Mouse (Mus musculus): ENCODE measurements around the gene Gm17334. TPM values are rescaled to one million over a fixed set of nuclear protein-coding genes. Genes with fewer than 3 reads are reported as not detected.

Gene Gm17334
- 1 to 10 TPM in 1 of 2 experiments, under 1 TPM in 1; 0.99 to 1.9 TPM for total RNA-seq (2021)
- long read RNA-seq, partial matches to known transcripts: 0 of 1 reads
- long read RNA-seq, other reads (novel, unspliced or antisense): 0 of 1 reads

DNA sequence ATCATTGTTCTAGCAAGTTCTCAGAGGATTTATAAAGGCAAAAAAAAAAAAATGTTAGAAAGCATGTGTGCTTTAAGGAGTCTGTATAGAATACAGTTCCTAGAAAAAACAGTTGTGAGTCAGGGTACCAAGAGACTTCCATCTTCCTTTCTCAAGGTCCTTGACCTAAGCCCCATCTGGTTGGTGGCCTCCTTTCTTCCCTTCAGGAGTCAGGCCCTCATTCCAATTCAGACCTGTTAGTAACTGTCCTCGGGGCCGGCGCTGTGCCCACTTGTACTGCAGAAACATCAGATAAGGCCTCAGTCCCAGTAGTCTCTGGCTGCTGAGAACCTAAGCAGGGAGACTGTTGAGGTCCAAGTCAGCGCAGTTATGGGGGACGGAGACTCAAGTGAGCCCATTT lies at the start of gene Gm17334:
TSS of gene Gm17334 (minus strand) at position 101 of the 400 bp plus-strand sequence.
- DNase-seq (ENCODE audit: low spot score in 2 of 2): no peak

DNA sequence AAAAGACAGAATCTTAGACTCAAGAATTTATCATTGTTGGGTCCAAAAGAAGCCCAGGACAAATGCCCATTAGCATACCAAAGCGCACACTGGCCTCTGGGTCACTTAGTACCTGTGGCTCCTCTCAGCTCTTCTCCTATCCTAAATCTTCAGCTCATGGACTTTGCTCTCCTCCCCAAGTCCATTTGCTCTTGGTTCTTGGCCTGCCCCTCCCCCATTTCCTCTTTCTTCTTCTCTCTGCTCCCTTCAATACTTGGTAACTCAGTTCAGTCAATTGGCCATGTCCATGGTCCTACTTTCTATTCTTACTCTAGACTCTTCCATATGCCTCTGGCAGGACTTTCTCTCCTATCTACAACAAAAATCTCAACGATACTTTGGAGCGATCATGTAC lies 49.0 kb upstream of the Gm17334 start:
- no peak for DNase-seq (ENCODE audit: low spot score in 2 of 2)

DNA sequence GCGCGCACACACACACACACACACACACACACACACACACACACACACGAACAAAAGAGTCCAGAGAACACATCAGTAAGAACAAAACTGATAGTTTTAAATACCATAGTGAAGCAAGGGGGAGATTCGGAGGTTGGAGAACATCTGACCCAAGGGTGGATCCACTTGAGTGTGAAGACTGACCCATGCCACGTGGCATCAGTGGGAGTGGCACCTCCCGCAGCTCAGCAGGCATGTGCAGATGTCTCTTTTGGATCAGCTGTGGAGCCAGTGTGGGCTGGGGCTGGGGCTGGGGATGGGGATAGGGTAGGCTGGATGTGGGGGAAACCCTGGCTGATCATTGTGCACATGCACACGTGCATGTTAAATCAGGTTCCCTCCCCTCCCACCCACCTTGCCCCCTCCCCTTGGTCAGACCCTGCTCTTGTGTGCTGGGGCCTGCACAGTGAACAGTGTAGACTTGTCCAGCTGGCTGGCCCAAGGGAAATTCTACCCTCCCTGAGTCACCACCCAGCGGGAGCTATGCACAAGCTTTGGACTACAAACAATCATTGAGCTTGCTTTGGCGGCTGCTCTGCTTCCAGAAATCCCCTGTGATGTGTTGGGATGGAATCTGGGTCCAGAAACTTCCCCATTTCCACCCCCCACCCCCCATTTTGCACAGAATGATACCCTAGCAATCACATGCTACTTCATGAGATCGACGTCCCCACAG lies 48.4 kb upstream of the Gm17334 start:
- DNase-seq (ENCODE audit: low spot score in 2 of 2): no peak

DNA sequence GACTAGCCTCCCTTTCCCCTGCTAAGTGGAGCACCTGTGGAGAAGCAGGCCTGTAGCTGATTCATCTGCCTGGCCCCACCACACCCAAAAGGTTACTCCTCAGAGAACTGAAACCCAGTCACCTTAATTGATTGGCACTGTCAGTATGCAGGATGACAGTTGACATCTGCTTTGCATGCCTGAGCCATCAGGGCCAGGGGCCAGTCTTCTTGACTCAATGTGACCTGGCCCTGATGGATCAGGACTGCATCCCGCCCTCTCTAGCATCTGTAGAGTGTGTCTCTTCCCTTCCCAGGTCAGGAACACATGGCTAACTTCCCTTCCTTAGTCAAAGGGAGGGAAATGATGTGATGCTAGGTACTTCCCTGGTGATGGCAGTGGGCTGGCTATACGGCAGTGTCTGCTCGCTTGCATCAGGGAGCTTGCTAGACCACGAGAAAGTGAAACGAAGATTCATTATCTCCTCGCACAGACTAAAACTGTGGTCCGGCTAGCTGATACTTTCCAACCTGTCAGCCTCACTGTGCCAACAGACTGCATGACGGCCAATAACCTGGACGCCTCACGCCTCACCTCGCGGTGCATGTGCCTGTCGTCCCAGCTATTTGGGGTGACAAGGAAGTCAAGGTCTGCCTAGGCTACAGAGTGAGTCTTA lies 47.7 kb upstream of the Gm17334 start:
- no peak for DNase-seq (ENCODE audit: low spot score in 2 of 2)

DNA sequence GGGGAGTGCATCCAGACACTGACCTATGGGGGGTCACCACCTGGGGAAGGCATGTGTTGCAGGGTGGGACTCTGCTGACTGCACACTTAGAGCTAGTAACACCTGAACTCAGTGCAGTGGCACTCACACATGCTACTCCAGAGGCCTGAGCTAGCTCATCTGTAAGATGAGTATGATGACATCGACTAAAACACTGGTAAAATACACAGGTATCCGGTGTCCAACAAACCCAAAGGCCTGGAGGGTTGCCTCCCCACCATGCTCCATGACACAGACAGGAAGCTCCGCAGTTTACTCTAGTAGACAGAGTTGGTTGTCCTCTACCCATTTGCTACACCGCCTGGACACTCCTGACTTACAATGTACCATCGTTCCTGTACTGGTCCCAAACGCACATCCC lies 46.5 kb upstream of the Gm17334 start:
- no peak for DNase-seq (ENCODE audit: low spot score in 2 of 2)

DNA sequence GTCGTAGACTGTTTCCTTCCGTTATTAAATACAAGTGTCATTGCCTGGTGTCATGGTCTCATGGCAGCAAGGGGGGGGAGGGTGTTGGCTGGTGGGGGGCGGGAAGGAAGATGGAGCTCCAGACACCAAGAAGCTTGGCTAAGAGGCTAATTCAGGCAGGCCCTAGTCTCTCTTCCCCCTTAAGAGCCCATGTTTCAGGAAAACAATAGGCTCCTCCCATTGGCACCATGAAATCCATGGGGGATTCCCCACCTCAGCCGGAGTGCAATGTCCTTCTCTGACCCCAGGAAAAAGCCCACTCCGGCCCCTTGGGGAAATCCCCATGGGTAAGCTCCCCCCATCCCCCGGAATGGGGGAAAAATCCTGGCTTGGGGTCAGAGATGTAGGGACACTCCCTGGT lies 45.8 kb upstream of the Gm17334 start:
- DNase-seq (ENCODE audit: low spot score in 2 of 2): no peak

DNA sequence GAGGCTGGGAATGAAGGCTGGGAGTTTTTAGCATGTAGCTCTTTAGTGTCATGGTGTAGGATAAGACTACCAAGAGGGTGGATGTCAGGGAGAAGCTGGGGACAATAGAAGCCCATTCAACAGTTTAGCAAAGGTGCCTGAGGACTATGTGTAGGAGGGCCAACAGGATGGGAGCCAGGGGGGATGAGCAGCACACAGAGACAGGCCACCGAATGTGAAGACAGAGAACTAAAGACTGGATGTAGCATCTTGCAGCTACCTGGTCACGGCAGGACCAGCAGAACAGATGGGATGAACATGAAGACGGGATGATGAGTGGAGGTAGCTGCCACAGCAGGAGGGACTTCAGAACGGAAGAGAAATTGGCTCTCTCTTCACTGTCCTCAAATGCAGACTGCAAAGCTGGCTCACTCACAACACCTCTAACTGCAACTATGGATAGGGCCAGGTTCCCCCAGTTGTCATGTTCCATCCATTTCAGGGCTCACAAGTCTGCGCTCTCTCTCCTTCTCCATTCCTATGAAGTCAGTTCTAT lies 43.9 kb upstream of the Gm17334 start:
- DNase-seq (ENCODE audit: low spot score in 2 of 2): no peak

DNA sequence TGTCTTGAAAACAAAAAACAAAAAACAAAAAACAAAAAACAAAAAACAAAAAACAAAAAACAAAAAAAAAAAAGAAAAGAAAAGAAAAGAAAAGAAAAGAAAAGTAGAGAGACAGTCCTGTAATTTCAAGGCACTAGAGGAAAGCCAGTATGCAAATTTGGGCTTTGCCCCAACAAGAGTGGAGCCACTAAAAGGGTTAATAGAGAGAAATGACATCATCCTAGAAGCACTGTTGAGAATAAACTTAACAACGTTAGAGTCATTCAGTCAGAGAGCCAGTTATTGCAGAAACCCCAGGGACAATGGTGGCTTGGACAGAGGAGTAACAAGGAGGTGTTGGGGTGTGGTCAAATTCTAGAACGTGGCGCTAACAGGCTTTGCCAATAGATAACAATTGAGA lies 41.8 kb upstream of the Gm17334 start:
- DNase-seq (ENCODE audit: low spot score in 2 of 2): no peak

DNA sequence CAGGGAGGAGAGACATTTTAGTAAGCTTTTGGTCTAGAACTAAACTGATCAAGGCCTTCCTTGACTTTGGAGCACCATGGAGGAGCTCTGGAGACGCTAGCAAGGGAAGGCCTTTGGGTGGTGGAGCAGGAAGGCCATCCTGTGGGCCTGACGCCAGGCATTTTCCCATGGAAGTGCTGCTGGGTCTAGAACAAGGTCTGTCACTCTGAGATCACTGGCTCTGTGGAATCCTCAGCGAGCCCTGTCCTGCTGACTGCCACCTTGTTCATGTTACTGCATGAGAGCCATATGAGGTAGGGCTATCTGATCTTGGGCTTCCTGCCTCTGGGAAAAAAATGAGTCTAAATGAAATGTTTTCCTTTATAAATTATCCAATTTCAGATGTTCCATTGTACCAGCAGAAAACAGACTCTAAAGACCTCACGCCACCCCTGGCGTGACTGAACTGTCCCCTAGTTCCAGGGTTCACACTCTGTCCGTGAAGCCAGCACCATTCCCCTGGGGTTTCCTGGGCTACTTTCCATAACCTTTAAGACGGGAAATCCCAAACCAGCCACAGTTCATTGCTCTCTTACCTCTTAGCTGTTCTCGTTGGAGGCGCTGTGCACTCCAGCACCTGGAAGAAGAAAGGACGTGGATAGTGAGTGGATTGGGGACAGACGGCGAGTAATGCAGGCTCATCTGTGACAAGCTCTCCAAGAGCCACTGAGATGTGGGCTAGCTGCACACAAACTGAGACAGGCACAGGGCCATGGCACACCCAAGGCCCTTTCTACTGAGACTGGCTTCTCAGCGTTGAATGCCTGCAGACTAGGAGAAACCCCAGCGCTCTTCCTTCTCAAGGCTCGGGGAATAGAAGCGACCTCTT lies 40.2 kb upstream of the Gm17334 start:
- DNase-seq (ENCODE audit: low spot score in 2 of 2): no peak

DNA sequence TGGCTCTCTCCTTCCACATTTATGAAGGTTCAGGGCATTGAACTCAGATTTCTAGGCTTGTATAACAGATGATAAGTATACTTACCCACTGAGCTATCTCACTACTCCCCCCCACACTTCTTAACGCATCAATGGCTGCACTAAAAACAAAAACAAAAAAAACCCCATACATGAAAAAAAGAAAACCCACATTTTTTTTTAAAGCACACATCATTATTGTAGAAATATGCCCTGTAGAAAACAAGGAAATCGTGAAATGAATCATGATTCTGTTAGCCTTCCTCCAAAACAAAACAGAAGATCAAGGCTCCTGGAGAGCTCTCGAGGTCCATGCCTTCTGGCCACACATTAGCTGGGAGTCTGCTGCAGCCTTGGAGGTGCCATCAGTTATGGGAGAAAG lies 38.3 kb upstream of the Gm17334 start:
- no peak for DNase-seq (ENCODE audit: low spot score in 2 of 2)

DNA sequence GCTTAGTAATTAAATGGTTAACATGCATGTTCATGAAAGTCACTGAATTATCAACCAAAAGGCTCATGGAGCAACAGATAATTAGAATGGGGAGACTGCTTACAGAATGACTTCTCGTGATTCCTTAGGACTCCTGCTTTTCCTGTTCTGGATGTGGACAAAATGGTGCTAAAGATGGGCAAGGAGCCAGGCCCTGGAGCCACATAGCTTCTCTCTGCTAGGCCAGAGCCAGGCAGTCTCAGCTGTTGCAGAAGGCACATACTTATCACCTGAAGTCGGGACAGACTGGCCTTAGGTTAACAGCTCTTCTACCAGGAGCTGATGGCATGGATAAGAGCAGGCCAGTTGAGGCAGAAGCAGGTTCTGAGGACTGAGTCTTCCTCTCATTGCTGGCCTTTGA lies 37.8 kb upstream of the Gm17334 start:
- no peak for DNase-seq (ENCODE audit: low spot score in 2 of 2)

DNA sequence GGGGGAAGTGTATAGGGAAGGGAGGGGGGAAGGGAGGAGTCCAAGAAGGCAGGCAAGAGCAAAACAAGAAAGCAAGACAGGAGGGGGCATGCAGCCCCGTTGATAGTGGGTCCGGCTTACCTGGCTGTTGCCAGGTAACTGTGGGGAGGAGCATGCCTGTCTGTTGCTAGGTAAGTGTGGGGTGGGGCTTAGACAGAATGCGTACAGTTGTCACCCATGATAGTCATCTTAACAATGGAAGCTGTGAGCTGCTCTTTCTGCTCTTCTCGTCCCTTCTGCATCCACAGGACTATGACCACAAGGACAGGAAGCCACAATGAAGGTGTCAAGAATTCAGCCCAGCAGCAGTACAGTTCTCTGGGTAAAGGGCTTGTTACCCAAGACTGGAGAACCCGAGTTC lies 37.2 kb upstream of the Gm17334 start:
- no peak for DNase-seq (ENCODE audit: low spot score in 2 of 2)

DNA sequence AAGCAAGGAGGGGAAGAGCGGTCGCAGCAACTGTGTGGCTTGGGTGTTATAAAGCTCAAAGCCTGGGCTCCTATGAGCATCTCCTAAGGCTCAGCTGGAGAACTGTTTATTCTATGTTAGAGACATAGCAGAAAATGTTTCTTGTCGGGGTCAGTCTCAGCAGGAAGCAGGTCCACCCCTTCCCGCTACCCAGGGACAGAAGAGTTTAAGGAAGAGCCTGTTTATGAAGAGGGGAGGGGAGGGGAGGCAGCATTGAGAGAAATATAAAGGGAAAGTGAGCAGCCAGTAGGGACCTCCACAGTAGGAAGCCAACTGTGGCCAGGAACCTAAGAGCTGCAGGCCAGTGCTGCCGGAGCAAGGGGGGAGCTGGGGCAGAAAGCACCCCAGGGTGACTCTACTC lies 36.4 kb upstream of the Gm17334 start:
- DNase-seq (ENCODE audit: low spot score in 2 of 2): no peak

DNA sequence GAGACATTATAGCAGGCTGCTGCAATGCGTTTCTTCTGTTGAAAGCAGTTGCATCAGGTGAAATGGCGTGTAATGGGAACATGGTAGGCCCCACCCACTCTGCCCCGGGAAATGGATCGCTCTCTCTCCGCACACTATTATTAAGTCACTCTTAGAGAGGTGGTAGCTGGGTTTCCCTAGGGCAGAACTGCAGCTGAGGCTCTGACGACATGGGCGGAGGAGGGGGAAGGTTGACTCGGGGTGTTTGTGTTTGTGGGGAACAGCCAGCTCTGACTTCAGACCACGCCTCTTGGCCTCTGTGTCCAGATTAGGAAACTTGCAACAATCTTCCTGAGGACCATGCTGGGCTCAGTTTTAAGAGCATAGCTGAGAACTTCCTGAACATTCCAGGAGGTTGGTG lies 32.8 kb upstream of the Gm17334 start:
- no peak for DNase-seq (ENCODE audit: low spot score in 2 of 2)

DNA sequence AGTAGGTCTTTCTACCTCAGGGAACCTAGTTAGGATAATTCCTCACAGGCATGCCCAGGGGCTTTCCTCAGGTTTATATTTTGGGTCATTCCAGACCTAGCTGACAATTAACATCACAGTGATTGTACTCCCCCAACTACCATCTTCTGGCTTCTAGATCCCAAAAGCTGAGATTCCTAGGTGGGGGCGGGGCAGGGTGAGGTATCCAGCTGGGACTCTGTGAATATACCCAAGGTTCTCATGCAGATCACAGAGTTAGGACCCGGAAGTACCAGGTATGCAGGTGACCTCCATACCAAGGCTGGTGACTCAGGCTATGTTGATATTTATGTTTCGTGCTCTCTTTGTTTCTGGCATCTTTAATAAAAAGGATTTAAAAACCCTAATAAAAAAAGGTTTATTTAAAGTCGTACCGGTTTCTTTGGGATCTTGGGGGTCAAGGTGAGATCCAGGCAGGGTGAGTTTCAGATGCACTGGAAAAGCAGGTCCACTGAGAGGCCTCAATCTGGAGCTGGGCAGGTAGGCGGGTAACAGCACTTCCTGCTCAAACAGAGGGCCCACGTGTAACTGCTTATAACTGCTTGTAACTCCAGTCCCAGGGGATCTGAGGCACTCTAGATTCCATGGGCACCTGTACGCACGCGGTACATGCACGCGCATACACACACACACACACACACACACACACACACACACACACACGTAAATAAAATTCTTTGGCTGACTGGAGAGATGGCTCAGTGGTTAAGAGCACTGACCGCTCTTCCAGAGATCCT lies 31.8 kb upstream of the Gm17334 start:
- DNase-seq (ENCODE audit: low spot score in 2 of 2): no peak

DNA sequence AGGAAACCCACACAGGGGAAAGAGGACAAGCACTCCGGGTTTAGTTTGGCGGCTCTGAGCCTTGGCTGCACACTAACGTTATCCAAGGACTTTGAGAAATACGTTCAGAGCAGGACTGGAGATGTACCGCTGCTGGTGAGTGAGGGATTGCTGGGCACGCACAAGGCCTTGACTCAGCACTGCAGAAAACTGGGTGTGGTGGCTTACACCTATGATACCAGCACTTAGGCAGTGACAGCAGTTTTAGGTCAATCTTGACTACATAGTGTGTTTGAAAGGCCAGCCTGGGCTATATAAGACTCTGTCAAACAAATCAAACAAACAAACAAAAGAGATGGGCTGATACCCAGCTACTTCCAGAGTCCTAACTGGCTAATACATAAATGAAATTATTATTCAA lies 30.5 kb upstream of the Gm17334 start:
- no peak for DNase-seq (ENCODE audit: low spot score in 2 of 2)

DNA sequence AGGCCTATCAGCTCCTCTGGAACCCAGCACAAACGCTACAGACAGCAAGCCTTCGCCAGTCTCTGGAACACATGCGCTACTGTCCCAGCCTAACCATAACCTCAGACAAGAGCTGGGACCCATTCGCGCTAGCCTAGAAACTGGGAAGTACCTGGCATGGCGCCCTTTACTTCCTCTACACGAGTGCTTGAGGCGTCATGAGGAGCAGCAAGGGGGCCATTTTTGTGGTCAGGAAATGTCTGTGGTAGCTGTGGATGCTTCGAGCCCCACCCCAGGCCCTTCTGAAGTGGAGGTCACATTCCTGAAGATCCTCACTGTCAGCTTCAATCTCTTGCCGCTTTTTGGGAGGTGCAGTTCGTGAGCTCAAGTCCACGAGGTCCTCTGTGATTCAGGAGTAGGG lies 30.1 kb upstream of the Gm17334 start:
- no peak for DNase-seq (ENCODE audit: low spot score in 2 of 2)

DNA sequence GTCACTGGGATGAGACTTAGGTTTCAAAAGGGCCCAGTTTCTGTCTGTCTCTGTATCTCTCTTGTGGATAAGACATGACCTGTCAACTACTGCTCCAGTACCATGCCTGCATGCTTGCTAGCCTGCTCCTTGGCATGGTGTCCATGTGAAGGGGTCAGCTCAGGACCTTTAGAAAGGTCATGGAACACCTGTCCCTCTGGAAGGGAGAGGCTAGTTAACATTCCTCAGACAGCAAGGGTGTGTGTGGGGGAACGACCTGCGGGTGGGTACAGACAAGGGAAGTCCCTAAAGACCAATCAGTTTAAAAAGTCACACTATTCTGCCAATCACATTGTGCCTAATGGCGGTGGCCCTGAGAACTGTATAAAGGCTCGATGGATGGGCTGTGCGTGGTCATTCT lies 28.0 kb upstream of the Gm17334 start:
- DNase-seq (ENCODE audit: low spot score in 2 of 2): no peak

DNA sequence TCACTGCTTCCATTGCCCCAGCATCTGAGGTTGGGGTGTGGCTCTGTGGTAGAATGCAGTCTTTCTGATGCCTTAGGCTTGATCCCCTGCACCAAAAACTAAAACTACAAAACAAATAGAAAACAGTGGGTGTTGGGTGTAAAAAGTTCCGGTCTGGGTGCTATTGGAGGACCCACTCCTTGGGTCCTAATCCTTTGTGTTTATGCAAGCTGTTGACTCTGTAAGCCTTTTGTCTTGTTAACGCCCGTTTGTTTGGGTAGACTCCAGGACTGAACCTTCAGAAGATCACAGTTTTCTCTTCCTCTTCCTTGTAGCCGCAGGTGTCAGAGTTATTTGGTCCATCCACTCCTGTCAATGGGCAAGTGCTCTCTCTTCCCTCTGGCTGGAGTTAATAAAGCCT lies 27.0 kb upstream of the Gm17334 start:
- DNase-seq (ENCODE audit: low spot score in 2 of 2): no peak

DNA sequence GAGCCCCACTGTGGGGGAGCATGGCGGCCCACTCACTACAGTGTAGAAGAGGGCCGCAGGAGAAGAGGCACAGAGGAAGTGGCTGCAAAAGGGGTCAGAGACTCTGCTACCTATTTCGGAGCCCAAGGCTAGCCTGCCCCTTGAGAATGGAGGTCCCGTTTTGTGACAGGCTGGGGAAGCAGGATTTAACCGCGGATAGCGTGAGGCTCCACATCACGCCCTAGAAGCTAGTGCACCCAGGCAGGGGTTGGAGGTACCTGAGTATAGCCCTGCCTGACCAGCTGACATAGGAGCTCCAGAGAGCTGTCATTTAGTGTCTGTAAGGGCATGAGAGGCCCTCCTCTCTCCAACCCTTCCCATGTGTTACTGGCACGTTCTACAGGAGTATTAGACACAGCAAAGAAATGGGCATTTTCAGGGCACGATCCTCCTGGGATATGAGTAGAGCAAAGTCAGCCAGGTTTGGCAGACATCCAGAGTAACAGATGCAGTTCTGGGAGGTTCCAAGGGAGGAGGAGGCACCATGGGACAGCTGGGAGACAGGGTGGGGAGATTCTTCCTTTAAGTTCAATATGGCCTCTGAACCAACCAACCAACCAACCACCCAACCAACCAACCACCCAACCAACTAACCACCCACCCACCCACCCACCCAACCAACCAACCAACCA lies 25.2 kb upstream of the Gm17334 start:
- peak in 1 of 2 experiments; percentile 27 for DNase-seq (ENCODE audit: low spot score in 2 of 2)
